Mouse (Mus musculus): ENCODE data around the gene Tars. TPM values are rescaled to one million over a fixed set of nuclear protein-coding genes. Genes with fewer than 3 reads are reported as not detected.

The Tars gene
- total RNA-seq, 4 experiments from 2014 or later: 29.5 to 40.4 (median 32.9) TPM

- DNase-seq (ENCODE audit: low spot score in 2 of 2): no peak
These were observed 35.4 kb downstream of the Tars start for GRCm38 (mm10) chr15:11364112-11364511.

DNA sequence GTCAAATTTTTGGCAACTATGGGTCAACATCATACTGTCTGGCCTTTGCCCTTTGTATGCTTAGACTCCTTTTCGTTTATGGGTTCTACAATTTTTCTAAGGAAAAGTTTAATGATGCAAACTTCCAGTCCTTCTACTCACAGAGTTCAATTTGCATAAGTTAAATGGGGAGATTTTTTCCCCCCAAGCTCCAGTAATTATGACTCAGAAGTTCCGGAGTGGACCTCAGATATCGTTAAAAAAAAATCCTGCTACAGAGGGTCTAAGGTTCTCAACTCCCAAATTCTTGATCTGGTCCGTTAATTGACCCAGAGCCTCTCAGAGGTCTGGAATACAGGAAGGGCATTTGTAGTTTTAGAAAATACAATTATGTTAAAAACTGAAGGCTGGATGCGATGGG, 37.6 kb downstream of the Tars start:
- DNase-seq (ENCODE audit: low spot score in 2 of 2): no peak

DNA sequence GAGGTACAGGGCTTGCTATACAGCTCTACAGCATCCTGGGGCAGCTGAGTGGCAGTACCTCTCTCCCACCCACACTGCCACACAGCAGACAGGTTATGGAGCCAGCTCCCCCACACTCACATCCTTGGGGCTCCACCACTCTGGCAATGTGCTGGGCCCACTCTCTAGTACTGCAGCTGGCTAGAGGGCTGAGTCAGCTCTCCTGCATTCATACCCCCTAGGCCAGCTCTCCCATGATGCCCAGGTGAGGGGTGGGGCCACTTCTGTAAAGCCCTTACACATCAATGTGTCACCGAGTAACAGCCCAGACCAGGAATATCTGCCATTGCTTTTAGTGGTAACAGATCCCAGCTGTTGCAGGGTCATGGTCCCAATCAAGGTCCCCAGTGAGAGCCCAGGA, 38.6 kb downstream of the Tars start:
- no peak for DNase-seq (ENCODE audit: low spot score in 2 of 2)

DNA sequence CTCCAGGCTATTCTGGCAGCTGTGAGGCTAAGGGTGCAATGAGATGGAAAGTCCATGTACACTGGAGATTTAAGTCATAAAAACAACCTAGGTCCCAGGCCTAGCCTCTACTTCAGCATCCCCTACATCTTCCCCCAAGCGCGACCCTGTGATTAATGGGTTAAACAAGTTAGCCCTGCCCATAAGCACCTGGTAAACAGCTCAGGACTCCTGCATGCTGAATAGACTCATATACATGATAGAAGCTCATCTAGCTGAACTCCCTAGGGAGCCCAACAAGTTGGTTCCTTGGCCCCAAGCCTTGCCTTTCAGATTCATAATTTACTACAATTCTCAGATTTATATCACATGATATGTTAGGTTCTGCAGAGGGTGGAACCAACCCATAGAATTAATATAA, 42.0 kb downstream of the Tars start:
- DNase-seq (ENCODE audit: low spot score in 2 of 2): no peak

DNA sequence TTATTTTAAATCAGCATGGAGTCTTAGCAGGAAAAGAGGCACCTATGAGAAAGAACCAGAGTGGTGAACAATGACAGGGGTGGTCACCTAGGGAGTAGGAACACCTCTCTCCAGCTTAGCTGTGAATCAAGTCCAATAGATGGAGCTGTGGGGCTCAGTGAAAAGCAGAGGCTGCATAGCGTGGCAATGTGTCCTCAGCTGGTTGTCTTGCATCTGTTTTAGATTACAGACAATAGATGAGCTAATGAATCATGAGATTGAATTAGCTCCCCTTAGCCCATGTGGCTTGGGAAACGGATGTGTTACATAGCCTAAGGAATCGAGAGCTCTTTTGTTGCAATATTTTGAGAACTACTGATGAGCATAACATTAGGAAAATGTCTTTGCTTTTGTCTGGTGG, 43.6 kb downstream of the Tars start:
- DNase-seq (ENCODE audit: low spot score in 2 of 2): no peak

- DNase-seq (ENCODE audit: low spot score in 2 of 2): peak; percentile 19 to 25
These were observed 59.8 kb downstream of the Tars start for GRCm38 (mm10) chr15:11339467-11340180.
